Mouse (Mus musculus) limb, embryonic 14.5 days (tissue): ENCODE data around the gene Ank3. TPM values are rescaled to one million over a fixed set of nuclear protein-coding genes. Genes with fewer than 3 reads are reported as not detected.
A peak's percentile ranks its signal among the peaks of the same experiment; 100 is the strongest.

Experiments used
- ATAC-seq: fragments of 200-750 bp; cut with Nextera tagmentation; 2 replicates; pipeline ENCODE4 v1.8.0; 2017; ENCODE audit warnings: low read depth, moderate number of reproducible peaks, moderate TSS enrichment; ENCODE audit not compliant: low FRiP score
- DNase-seq: peaks from one replicate; pipeline ENCODE4 v3.0.0-alpha.2; 2015; ENCODE audit warnings: low spot score
- H3K27ac ChIP-seq: fragments of 300-500 bp; sonication (generic); replicated peaks from 2 replicates; pipeline ENCODE4 v1.5.1; 2014; ENCODE audit warnings: low read depth, mild to moderate bottlenecking, low read length, moderate library complexity, mixed read lengths
- H3K27me3 ChIP-seq: fragments of 300-500 bp; sonication (generic); 2 replicates; pipeline ENCODE4 v1.6.1; 2014; ENCODE audit warnings: low read length, mixed read lengths; ENCODE audit not compliant: control insufficient read depth, insufficient read depth
- H3K36me3 ChIP-seq: fragments of 300-500 bp; sonication (generic); 2 replicates; pipeline ENCODE4 v1.6.1; 2014; ENCODE audit warnings: mild to moderate bottlenecking, low read length, moderate library complexity, mixed read lengths; ENCODE audit not compliant: control insufficient read depth, insufficient read depth
- H3K4me1 ChIP-seq: fragments of 300-500 bp; sonication (generic); 2 replicates; pipeline ENCODE4 v1.6.1; 2014; ENCODE audit warnings: antibody characterized with exemption, low read length, mixed read lengths; ENCODE audit not compliant: control insufficient read depth, insufficient read depth
- H3K4me2 ChIP-seq: fragments of 300-500 bp; sonication (generic); replicated peaks from 2 replicates; pipeline ENCODE4 v1.6.1; 2014; ENCODE audit warnings: low read depth, mild to moderate bottlenecking, low read length, moderate library complexity; ENCODE audit not compliant: severe bottlenecking
- H3K4me3 ChIP-seq: fragments of 300-500 bp; sonication (generic); replicated peaks from 2 replicates; pipeline ENCODE4 v1.5.1; 2014; ENCODE audit warnings: low read length
- H3K9ac ChIP-seq: fragments of 300-500 bp; sonication (generic); 2 replicates; pipeline ENCODE4 v1.6.1; 2014; ENCODE audit warnings: mild to moderate bottlenecking, low read depth, low read length, moderate library complexity; ENCODE audit not compliant: severe bottlenecking
- H3K9me3 ChIP-seq: fragments of 300-500 bp; sonication (generic); 2 replicates; pipeline ENCODE4 v1.6.1; 2016; ENCODE audit warnings: low read length; ENCODE audit not compliant: control insufficient read depth
- POLR2A ChIP-seq: fragments of 200-500 bp; IDR thresholded peaks from 2 replicates; pipeline ENCODE4 v1.8.0; 2012; ENCODE audit warnings: inconsistent platforms, mild to moderate bottlenecking, moderate library complexity, borderline replicate concordance; ENCODE audit not compliant: insufficient read depth, insufficient read length; ENCODE audit errors: extremely low read depth
- WGBS: fragments of 180-500 bp; shearing (Covaris S2); extraction: QIAGEN DNeasy Blood & Tissue Kit; methylation state at CpG from one replicate; pipeline ENCODE4 v1.1.7; 2014; 5-methylcytosine and 5-hydroxymethylcytosine counted together
- polyA plus RNA-seq, 2 experiments: library from polyadenylated mRNA; depleted of rRNA in 1 of 2; stranded (reverse) in 1 of 2; unstranded in 1 of 2; fragments of >200 nt; fragmentation: Nextera tagmentation in 1 of 2; extraction: Ambion mirVana in 1 of 2; gene quantifications; 2 replicates each; pipeline versions ENCODE4 v1.2.1 to v1.2.3; 2012 to 2014

Gene Ank3
- polyA plus RNA-seq, 2 experiments: 14.8 to 25.2 TPM

DNA sequence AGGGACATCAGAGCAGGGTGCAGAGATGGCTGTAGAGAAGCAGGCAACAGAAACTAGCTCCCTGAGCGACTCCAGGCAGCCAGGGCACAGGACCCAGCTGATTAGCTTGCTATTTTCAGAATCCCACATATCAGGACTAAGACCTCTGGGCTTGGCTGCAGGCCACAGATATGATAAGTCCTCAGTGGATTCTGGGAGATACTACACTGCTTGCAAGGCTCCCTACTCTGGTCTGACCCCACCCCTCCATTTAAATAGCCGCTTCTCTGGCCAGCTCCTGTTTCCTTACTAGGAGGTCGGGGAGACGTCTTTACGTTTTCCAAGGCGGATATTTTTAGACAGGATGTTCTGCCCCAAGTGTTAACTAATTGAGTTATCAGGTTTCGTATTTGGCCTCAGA, 386.7 kb downstream of the Ank3 start:
- no peak for ATAC-seq

GRCm38 (mm10) chr10:69785692-69786091, 387.1 kb downstream of the Ank3 start:
- Histone ChIP-seq H3K27ac (no peak overlapping the region), H3K36me3 (no peaks in the 10 kb centered on the region), H3K4me2 (0 out of 2 replicates have a peak overlapping the region, but pooled peaks have one; percentile 5), H3K4me1 (peaks cover 15% of the 10 kb centered on the region; the same call in 1 of the 2 replicates), H3K9me3 (no peaks in the 10 kb centered on the region), H3K4me3 (no peak overlapping the region), H3K9ac (no peak overlapping the region), H3K27me3 (no peaks in the 10 kb centered on the region)
- TF ChIP-seq POLR2A: no peak
- DNase-seq (no peak), ATAC-seq (no peak)
- WGBS: 57% methylated on average over 8 of the region's 8 CpGs

More for the DNA sequence above, 386.7 kb downstream of the Ank3 start:
- peak; percentile 35 for DNase-seq
- H3K4me2 ChIP-seq: 0 out of 2 replicates have a peak overlapping the region, but pooled peaks have one; percentile 5
- H3K9me3 ChIP-seq: no peaks in the 10 kb centered on the region
- no peaks in the 10 kb centered on the region for H3K27me3 ChIP-seq
- H3K9ac ChIP-seq: no peak overlapping the region
- TF ChIP-seq POLR2A: no peak
- WGBS: 33% methylated on average over 7 of the region's 7 CpGs
- H3K4me1 ChIP-seq: peaks cover 15% of the 10 kb centered on the region; the same call in 1 of the 2 replicates
- H3K4me3 ChIP-seq: no peak overlapping the region
- H3K27ac ChIP-seq: no peak overlapping the region
- no peaks in the 10 kb centered on the region for H3K36me3 ChIP-seq

- Histone ChIP-seq H3K9ac (no peak overlapping the region), H3K36me3 (no peaks in the 10 kb centered on the region), H3K27ac (no peak overlapping the region), H3K9me3 (no peaks in the 10 kb centered on the region), H3K4me2 (no peak overlapping the region), H3K4me3 (no peak overlapping the region), H3K4me1 (peaks cover 15% of the 10 kb centered on the region; the same call in 1 of the 2 replicates), H3K27me3 (no peaks in the 10 kb centered on the region)
- DNase-seq (no peak), ATAC-seq (0 out of 2 replicates have a peak, but pooled peaks have one; percentile 19)
- WGBS: 42% methylated on average over 13 of the region's 13 CpGs
- TF ChIP-seq POLR2A: no peak
These were observed 387.8 kb downstream of the Ank3 start for GRCm38 (mm10) chr10:69786220-69786993.

GRCm38 (mm10) chr10:69787379-69787778, 388.8 kb downstream of the Ank3 start:
- TF ChIP-seq POLR2A: no peak
- H3K4me2 ChIP-seq: peak overlapping the region; percentile 43
- H3K4me3 ChIP-seq: peak overlapping the region; percentile 15
- H3K9ac ChIP-seq: no peak overlapping the region
- no peak overlapping the region for H3K27ac ChIP-seq
- H3K27me3 ChIP-seq: no peaks in the 10 kb centered on the region
- no peaks in the 10 kb centered on the region for H3K9me3 ChIP-seq
- ATAC-seq: no peak
- 5% methylated on average over 10 of the region's 10 CpGs for WGBS
- H3K4me1 ChIP-seq: peaks cover 12% of the 10 kb centered on the region; the same call in 1 of the 2 replicates
- DNase-seq: no peak
- no peaks in the 10 kb centered on the region for H3K36me3 ChIP-seq

DNA sequence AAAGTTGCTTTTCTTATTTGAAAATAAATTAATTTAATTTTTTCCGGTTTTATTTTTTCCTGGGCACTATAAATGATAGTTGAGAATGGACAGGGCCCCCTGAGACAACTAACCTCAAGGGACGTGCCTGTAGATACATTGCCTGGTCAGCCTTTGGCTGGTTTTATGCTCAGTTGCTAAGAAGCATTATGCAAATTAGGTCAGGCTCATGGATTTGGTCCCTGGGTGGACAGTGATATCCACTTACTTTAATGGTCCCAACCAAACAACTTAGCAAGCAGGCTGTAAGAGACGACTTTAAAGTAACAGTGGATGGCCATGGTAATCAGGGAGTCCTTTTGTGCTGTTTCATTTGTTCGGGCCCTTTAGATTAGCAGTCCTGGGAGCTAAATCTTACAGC, 392.0 kb downstream of the Ank3 start:
- H3K27ac ChIP-seq: no peak overlapping the region
- ATAC-seq: no peak

More for the DNA sequence above, 392.0 kb downstream of the Ank3 start:
- Histone ChIP-seq H3K4me3 (no peak overlapping the region), H3K9me3 (no peaks in the 10 kb centered on the region), H3K36me3 (no peaks in the 10 kb centered on the region), H3K4me1 (peaks cover 8% of the 10 kb centered on the region; the same call in 1 of the 2 replicates), H3K9ac (no peak overlapping the region), H3K4me2 (no peak overlapping the region), H3K27me3 (no peaks in the 10 kb centered on the region)
- WGBS: 59% methylated on average over 4 of the region's 4 CpGs
- TF ChIP-seq POLR2A: no peak
- no peak for DNase-seq
